22 mouse cellular contexts compared by ENCODE assay signal in the genomic region with DNA sequence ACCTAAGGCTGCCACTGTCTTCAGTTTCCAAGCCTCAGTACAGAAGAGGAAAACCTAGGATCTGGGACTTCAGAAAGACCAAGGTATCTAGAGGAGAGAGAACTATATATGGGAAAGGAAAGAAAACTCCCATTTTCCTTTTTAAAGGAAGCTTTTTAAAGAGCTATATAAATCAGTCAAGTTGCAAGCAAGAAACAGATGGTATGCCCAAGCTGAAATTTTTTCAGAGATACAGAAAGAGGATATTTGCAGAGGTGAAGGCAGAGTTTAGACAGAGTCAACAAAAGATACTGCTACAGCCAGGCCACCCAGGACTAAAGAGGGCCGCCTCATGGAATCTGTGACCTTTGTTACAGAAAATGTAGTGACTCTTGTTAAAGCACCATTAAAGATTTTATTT. TPM values are rescaled to one million over a fixed set of nuclear protein-coding genes. Genes with fewer than 3 reads are reported as not detected.
"Had no signal": no experiment of that assay in that cellular context is flagged by ENCODE, and none has a peak within 500 bp of the region (broad histone marks: within the 10 kb centered on the region; RNA-seq: fewer than 3 reads in every experiment).

No protein-coding gene starts in this region.

- H3K9me3 ChIP-seq: liver, embryonic 15.5 days; midbrain, embryonic 10.5 days; midbrain, embryonic 12.5 days; neural tube, embryonic 13.5 days; neural tube, embryonic 15.5 days had no signal

- H3K36me3 ChIP-seq: liver, embryonic 15.5 days; midbrain, embryonic 10.5 days; midbrain, embryonic 12.5 days; neural tube, embryonic 13.5 days; neural tube, embryonic 15.5 days had no signal

- H3K4me2 ChIP-seq: liver, embryonic 15.5 days; lung, embryonic 14.5 days; midbrain, embryonic 12.5 days; neural tube, embryonic 13.5 days; neural tube, embryonic 15.5 days had no signal

- H3K4me3 ChIP-seq: liver, embryonic 15.5 days; midbrain, embryonic 10.5 days; midbrain, embryonic 12.5 days; myocyte; neural tube, embryonic 13.5 days; neural tube, embryonic 15.5 days had no signal

- H3K27me3 ChIP-seq: liver, embryonic 15.5 days; midbrain, embryonic 12.5 days; neural tube, embryonic 13.5 days; neural tube, embryonic 15.5 days had no signal

- H3K9ac ChIP-seq: liver, embryonic 15.5 days; lung, embryonic 14.5 days; midbrain, embryonic 12.5 days; neural tube, embryonic 13.5 days; neural tube, embryonic 15.5 days had no signal

- H3K27ac ChIP-seq: liver, embryonic 15.5 days; midbrain, embryonic 10.5 days; midbrain, embryonic 12.5 days; neural tube, embryonic 13.5 days; neural tube, embryonic 15.5 days had no signal

- DNase-seq: lung, adult 18-20 months; lung, embryonic 14.5 days; lung, postnatal 10 days; lung, postnatal 4 days; midbrain, embryonic 14.5 days; retina, postnatal 1 day; right cerebral cortex, adult 18-20 months; right cerebral cortex, postnatal 25 days; right cerebral cortex, postnatal 4 days; spleen, adult 18-20 months; thymus, adult 2 months; thymus, postnatal 25 days; thymus, postnatal 4 days had no signal

- ATAC-seq: midbrain, embryonic 16.5 days had no signal

- H3K4me1 ChIP-seq: liver, embryonic 15.5 days; midbrain, embryonic 12.5 days; neural tube, embryonic 13.5 days; neural tube, embryonic 15.5 days had no signal

RNA-seq across cellular contexts. Expression of a gene that starts 15.0 kb away (rescaled TPM):
- polyA plus RNA-seq: midbrain, embryonic 16.5 days; neural tube, embryonic 11.5 days; neural tube, embryonic 13.5 days; neural tube, embryonic 15.5 days had no signal

RNA-seq across cellular contexts. Expression of a gene that starts 22.1 kb away (rescaled TPM):
- total RNA-seq: megakaryocyte-erythroid progenitor cell, adult 5-6 weeks had no signal
